Mouse (Mus musculus) forebrain, embryonic 15.5 days (tissue): ENCODE measurements around the gene Efna2. TPM values are rescaled to one million over a fixed set of nuclear protein-coding genes. Genes with fewer than 3 reads are reported as not detected.

Source experiments
- ATAC-seq: fragments of 200-750 bp; cut with Nextera tagmentation; replicated peaks from 2 replicates; pipeline ENCODE4 v1.8.0; 2017; ENCODE audit warnings: mild to moderate bottlenecking, moderate TSS enrichment, moderate library complexity
- H3K27ac ChIP-seq: fragments of 300-500 bp; sonication (generic); replicated peaks from 2 replicates; pipeline ENCODE4 v1.5.1; 2015; ENCODE audit warnings: mild to moderate bottlenecking, inconsistent platforms
- H3K27me3 ChIP-seq: fragments of 300-500 bp; sonication (generic); 2 replicates; pipeline ENCODE4 v1.6.1; 2015; ENCODE audit warnings: inconsistent platforms
- H3K36me3 ChIP-seq: fragments of 300-500 bp; sonication (generic); 2 replicates; pipeline ENCODE4 v1.6.1; 2015; ENCODE audit warnings: mild to moderate bottlenecking, inconsistent platforms
- H3K4me1 ChIP-seq: fragments of 300-500 bp; sonication (generic); 2 replicates; pipeline ENCODE4 v1.6.1; 2015; ENCODE audit warnings: inconsistent platforms
- H3K4me2 ChIP-seq: fragments of 300-500 bp; sonication (generic); replicated peaks from 2 replicates; pipeline ENCODE4 v1.6.1; 2015; ENCODE audit warnings: mild to moderate bottlenecking, inconsistent platforms
- H3K4me3 ChIP-seq: fragments of 300-500 bp; sonication (generic); 2 replicates; pipeline ENCODE4 v1.5.1; 2015; ENCODE audit warnings: mild to moderate bottlenecking, inconsistent platforms
- H3K9ac ChIP-seq: fragments of 300-500 bp; sonication (generic); replicated peaks from 2 replicates; pipeline ENCODE4 v1.6.1; 2015; ENCODE audit warnings: mild to moderate bottlenecking, inconsistent platforms
- H3K9me3 ChIP-seq: fragments of 300-500 bp; sonication (generic); 2 replicates; pipeline ENCODE4 v1.6.1; 2016; ENCODE audit warnings: inconsistent platforms
- WGBS: fragments of 180-500 bp; shearing (Covaris S2); methylation state at CpG from one replicate; pipeline ENCODE4 v1.1.7; 2015; ENCODE audit warnings: mixed read lengths; 5-methylcytosine and 5-hydroxymethylcytosine counted together
- polyA plus RNA-seq: library from polyadenylated mRNA; unstranded; fragments of >200 nt; fragmentation: Nextera tagmentation; extraction: Ambion mirVana; gene quantifications from 2 replicates; pipeline ENCODE4 v1.2.1, GENCODE M21; 2015

The Efna2 gene
- polyA plus RNA-seq, 1 experiment from 2014 or later: 36.5 TPM

- peak overlapping the region; percentile 83 for H3K9ac ChIP-seq
- WGBS: 4% methylated on average over 29 of the region's 29 CpGs
- peak overlapping the region; percentile 76 for H3K4me3 ChIP-seq
- no peaks in the 10 kb centered on the region for H3K27me3 ChIP-seq
- H3K4me2 ChIP-seq: peak overlapping the region; percentile 89
- H3K27ac ChIP-seq: peak overlapping the region; percentile 89
- H3K4me1 ChIP-seq: peaks cover 59% of the 10 kb centered on the region
- ATAC-seq: no peak
- H3K36me3 ChIP-seq: peaks cover 33% of the 10 kb centered on the region
- no peaks in the 10 kb centered on the region for H3K9me3 ChIP-seq
Measured at GRCm38 (mm10) chr10:80136952-80137625, 42.2 kb upstream of the Efna2 start.

GRCm38 (mm10) chr10:80137626-80138552 is 41.4 kb upstream of the Efna2 start:
- Histone ChIP-seq H3K4me1 (peaks cover 60% of the 10 kb centered on the region), H3K27ac (peak overlapping the region; percentile 89), H3K9ac (peak overlapping the region; percentile 83), H3K4me3 (peak overlapping the region; percentile 76), H3K4me2 (peak overlapping the region; percentile 89), H3K36me3 (peaks cover 25% of the 10 kb centered on the region), H3K27me3 (no peaks in the 10 kb centered on the region), H3K9me3 (no peaks in the 10 kb centered on the region)
- no peak for ATAC-seq
- WGBS: 1% methylated on average over 33 of the region's 33 CpGs

- Histone ChIP-seq H3K4me3 (peak within 1 kb of the TSS; percentile 76), H3K36me3 (peaks cover 18% of the 10 kb centered on the region), H3K9ac (peak within 1 kb of the TSS; percentile 83), H3K27ac (peak within 1 kb of the TSS; percentile 89), H3K9me3 (no peaks in the 10 kb centered on the region), H3K27me3 (no peaks in the 10 kb centered on the region), H3K4me2 (peak within 1 kb of the TSS; percentile 89), H3K4me1 (peaks cover 61% of the 10 kb centered on the region)
- ATAC-seq: peak; percentile 3
- under 1% methylated on average over 69 of the region's 94 CpGs for WGBS
Measured at GRCm38 (mm10) chr10:80138553-80139438, 40.5 kb upstream of the Efna2 start, which contains the start of gene Atp5d. Gene Atp5d (plus strand): TSS chr10:80138632.

GRCm38 (mm10) chr10:80139439-80139775 is 39.9 kb upstream of the Efna2 start:
- 4% methylated on average over 10 of the region's 10 CpGs for WGBS
- no peaks in the 10 kb centered on the region for H3K27me3 ChIP-seq
- H3K4me1 ChIP-seq: peaks cover 61% of the 10 kb centered on the region
- peak overlapping the region; percentile 76 for H3K4me3 ChIP-seq
- ATAC-seq: no peak
- H3K27ac ChIP-seq: peak overlapping the region; percentile 89
- H3K36me3 ChIP-seq: peaks cover 18% of the 10 kb centered on the region
- no peaks in the 10 kb centered on the region for H3K9me3 ChIP-seq
- H3K9ac ChIP-seq: peak overlapping the region; percentile 83
- H3K4me2 ChIP-seq: peak overlapping the region; percentile 89

- ATAC-seq: no peak
- no peak overlapping the region for H3K4me2 ChIP-seq
- H3K4me1 ChIP-seq: peaks cover 64% of the 10 kb centered on the region
- H3K27me3 ChIP-seq: no peaks in the 10 kb centered on the region
- 73% methylated on average over 11 of the region's 11 CpGs for WGBS
- peaks cover 20% of the 10 kb centered on the region for H3K36me3 ChIP-seq
- H3K9ac ChIP-seq: no peak overlapping the region
- H3K9me3 ChIP-seq: no peaks in the 10 kb centered on the region
- H3K4me3 ChIP-seq: peak overlapping the region; percentile 81; the same call in 1 of the 2 replicates
- H3K27ac ChIP-seq: peak overlapping the region; percentile 89; the same call in 1 of the 2 replicates
Measured at GRCm38 (mm10) chr10:80139975-80140665, 39.2 kb upstream of the Efna2 start.

- WGBS: 80% methylated on average over 10 of the region's 10 CpGs
Measured at GRCm38 (mm10) chr10:80140666-80141035, 38.6 kb upstream of the Efna2 start, which contains the start of gene Cbarp. Gene Cbarp (minus strand): TSS chr10:80140835.

GRCm38 (mm10) chr10:80141243-80141642 is 38.0 kb upstream of the Efna2 start:
- Histone ChIP-seq H3K27ac (peak overlapping the region; percentile 87), H3K27me3 (no peaks in the 10 kb centered on the region), H3K4me1 (peaks cover 72% of the 10 kb centered on the region), H3K9ac (peak overlapping the region; percentile 29), H3K9me3 (no peaks in the 10 kb centered on the region), H3K4me2 (peak overlapping the region; percentile 91), H3K36me3 (peaks cover 17% of the 10 kb centered on the region), H3K4me3 (peak overlapping the region; percentile 81)
- peak; percentile 40 for ATAC-seq
- under 1% methylated on average over 29 of the region's 29 CpGs for WGBS

More at GRCm38 (mm10) chr10:80140666-80141035, 38.6 kb upstream of the Efna2 start, which contains the start of gene Cbarp:
- H3K36me3 ChIP-seq: peaks cover 23% of the 10 kb centered on the region
- peak within 1 kb of the TSS; percentile 89 for H3K27ac ChIP-seq
- peak within 1 kb of the TSS; percentile 81 for H3K4me3 ChIP-seq
- no peaks in the 10 kb centered on the region for H3K9me3 ChIP-seq
- peak within 1 kb of the TSS; percentile 91 for H3K4me2 ChIP-seq
- no peaks in the 10 kb centered on the region for H3K27me3 ChIP-seq
- H3K9ac ChIP-seq: peak within 1 kb of the TSS; percentile 29
- H3K4me1 ChIP-seq: peaks cover 69% of the 10 kb centered on the region
- no peak for ATAC-seq

- H3K27ac ChIP-seq: peak overlapping the region; percentile 87
- H3K9me3 ChIP-seq: no peaks in the 10 kb centered on the region
- no peaks in the 10 kb centered on the region for H3K27me3 ChIP-seq
- H3K4me2 ChIP-seq: peak overlapping the region; percentile 91
- WGBS: 1% methylated on average over 43 of the region's 43 CpGs
- H3K4me3 ChIP-seq: peak overlapping the region; percentile 81
- peak; percentile 87 for ATAC-seq
- peaks cover 17% of the 10 kb centered on the region for H3K36me3 ChIP-seq
- H3K4me1 ChIP-seq: peaks cover 67% of the 10 kb centered on the region
- peak overlapping the region; percentile 87 for H3K9ac ChIP-seq
Measured at GRCm38 (mm10) chr10:80141786-80142529, 37.3 kb upstream of the Efna2 start.

GRCm38 (mm10) chr10:80142530-80142925 is 36.8 kb upstream of the Efna2 start:
- ATAC-seq: no peak
- H3K9ac ChIP-seq: peak overlapping the region; percentile 87
- WGBS: 0% methylated on average over 15 of the region's 15 CpGs
- H3K4me1 ChIP-seq: peaks cover 61% of the 10 kb centered on the region
- H3K4me2 ChIP-seq: peak overlapping the region; percentile 91
- peaks cover 17% of the 10 kb centered on the region for H3K36me3 ChIP-seq
- H3K27ac ChIP-seq: peak overlapping the region; percentile 87
- no peaks in the 10 kb centered on the region for H3K9me3 ChIP-seq
- no peaks in the 10 kb centered on the region for H3K27me3 ChIP-seq
- peak overlapping the region; percentile 81 for H3K4me3 ChIP-seq

- H3K27me3 ChIP-seq: no peaks in the 10 kb centered on the region
- no peak for ATAC-seq
- 94% methylated on average over 7 of the region's 7 CpGs for WGBS
- H3K4me3 ChIP-seq: no peak overlapping the region
- H3K36me3 ChIP-seq: peaks cover 17% of the 10 kb centered on the region
- H3K9ac ChIP-seq: no peak overlapping the region
- H3K4me2 ChIP-seq: no peak overlapping the region
- H3K4me1 ChIP-seq: peaks cover 54% of the 10 kb centered on the region
- H3K27ac ChIP-seq: no peak overlapping the region
- H3K9me3 ChIP-seq: no peaks in the 10 kb centered on the region
Measured at GRCm38 (mm10) chr10:80143664-80144063, 35.6 kb upstream of the Efna2 start.
